Mouse (Mus musculus) large intestine, adult 2 months (tissue): ENCODE data around the gene Rnase13. TPM values are rescaled to one million over a fixed set of nuclear protein-coding genes. Genes with fewer than 3 reads are reported as not detected.
"Not testable (repeated sequence)": the region's sequence is repeated elsewhere in the genome, so short reads cannot be mapped to it uniquely, and the experiment has no call there.

Experiments
- DNase-seq: peaks from one replicate; pipeline ENCODE4 v3.0.0-alpha.2; 2012; ENCODE audit warnings: low read depth, low spot score
- WGBS: fragments of 180-500 bp; shearing (Covaris S2); methylation state at CpG from one replicate; pipeline ENCODE4 v1.1.7; 2018; 5-methylcytosine and 5-hydroxymethylcytosine counted together
- polyA plus RNA-seq: library from polyadenylated mRNA; depleted of rRNA; stranded (reverse); fragments of >200 nt; gene quantifications from 2 replicates; pipeline ENCODE4 v1.2.3, GENCODE M21; 2012; rRNA removed

Gene Rnase13
- not detected in 2 replicates for polyA plus RNA-seq

DNA sequence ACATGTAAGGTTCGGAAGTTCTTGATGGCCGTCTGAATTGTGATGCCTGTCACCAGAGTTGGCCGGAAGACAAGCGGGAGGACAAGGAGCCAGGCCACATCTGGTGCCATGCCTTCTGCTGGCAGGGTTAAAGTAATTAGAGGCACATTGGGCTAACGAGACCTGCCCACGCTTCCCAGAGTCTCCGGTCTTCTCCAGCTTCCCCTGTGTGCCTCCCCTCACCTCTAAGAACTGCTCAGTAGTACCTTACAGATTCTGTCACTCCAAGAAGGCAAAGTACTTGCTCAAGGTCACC lies at the start of gene Rnase13:
Rnase13 (minus strand) TSS at position 203 of the 295 bp plus-strand sequence.
- DNase-seq, result no peak
- WGBS, result 73% methylated on average over 7 of the region's 7 CpGs

DNA sequence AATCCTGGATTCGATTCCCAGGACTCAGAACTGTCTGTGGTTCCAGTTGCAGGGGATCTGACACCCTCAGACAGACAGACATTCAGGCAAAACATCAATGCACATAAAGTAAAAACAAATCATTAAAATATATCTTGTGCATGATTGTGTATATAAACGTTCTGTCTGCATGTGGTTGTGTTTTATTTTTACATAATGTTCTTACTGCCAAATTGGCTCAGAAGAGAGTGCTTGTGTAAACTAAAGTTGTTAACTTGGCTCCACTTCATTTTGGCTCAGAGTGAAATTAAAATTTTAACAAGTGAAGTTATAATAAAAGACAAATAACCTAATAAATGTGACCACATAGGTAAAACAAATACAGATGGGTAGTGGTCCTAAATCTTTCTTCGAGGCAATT lies 44.8 kb upstream of the Rnase13 start:
- WGBS, result 53% methylated on average over 3 of the region's 3 CpGs
- DNase-seq, result no peak

DNA sequence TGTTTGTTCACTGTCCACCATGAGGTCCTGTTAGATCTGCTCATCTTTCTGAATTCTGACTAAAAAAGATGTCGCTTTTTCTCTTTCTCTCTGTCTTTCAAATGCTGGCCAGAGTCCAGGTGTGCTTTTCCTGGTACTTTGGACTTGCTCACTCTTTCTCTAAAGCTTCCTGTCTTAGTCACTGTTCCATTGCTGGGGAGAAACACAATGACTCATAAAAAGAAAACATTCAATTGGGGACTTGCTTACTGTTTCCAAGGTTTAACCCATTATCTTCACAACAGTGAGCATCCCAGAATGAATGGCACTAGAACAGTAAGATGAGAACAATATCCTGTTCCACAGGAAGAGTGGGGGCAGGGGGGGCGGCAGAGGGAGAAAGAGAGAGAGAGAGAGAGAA lies 37.7 kb upstream of the Rnase13 start:
- WGBS, result 58% methylated on average over 2 of the region's 2 CpGs
- DNase-seq, result no peak

DNA sequence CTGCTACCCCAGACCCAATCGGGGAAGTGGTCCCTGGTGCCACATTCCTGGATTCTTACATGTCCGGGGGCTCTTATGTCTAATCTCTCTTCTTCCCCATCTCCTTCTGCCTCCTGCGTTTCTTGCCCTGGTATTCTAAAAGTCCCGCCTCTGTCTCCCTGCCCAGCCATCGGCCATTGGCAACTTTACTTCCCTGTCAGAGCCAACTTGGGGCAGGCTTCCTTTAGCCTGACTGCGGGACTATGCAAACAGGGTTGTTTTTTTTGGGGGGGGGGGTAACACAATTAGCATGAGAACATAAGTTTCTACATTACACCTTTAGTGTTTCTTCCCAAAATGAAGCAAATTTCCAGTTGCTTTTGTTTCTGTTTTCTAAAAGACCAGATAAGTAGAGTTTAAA lies 20.8 kb upstream of the Rnase13 start:
- DNase-seq, result no peak

DNA sequence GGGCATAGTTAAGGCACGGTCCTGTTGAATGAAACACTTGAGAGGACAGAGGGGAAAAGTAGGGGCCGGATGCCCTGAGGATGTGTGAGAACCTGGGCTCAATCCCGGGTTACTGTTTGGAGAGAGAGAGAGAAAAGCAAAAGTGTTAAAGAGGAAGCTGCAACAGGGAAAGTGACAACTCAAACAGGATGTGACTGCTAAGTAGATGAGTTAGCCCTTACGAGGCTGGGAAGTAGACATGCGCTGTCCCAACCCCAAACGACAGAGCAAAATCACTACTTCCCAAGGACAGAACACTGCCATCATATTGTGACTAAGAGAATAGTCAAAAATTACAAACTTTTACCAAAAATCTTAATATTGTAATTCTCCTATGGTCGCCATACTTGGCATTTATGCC lies 19.7 kb upstream of the Rnase13 start:
- no peak for DNase-seq
- 74% methylated on average over 7 of the region's 7 CpGs for WGBS

More for the DNA sequence above, 20.8 kb upstream of the Rnase13 start:
- 47% methylated on average over 6 of the region's 6 CpGs for whole genome bisulfite sequencing

DNA sequence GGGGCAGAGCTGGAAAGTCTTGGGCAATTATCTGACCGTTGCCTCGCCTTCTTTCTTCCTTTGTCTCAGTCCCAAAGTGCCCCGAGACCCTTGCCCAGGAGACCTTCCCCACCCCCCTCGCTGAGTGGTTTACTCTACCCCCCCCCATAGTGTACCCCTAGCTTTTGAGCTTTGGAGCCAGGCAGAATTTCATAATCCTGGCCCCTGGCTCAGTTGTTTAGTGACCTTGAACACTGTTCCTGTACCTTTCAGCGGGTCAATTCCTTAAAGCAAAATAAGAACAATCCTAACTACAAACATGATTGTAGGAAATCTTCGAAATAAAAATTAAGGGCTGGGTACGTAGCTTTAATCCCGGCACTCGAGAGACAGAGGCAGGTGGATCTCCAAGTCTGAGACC lies 19.0 kb upstream of the Rnase13 start:
- WGBS, result 55% methylated on average over 9 of the region's 9 CpGs
- DNase-seq, result no peak

DNA sequence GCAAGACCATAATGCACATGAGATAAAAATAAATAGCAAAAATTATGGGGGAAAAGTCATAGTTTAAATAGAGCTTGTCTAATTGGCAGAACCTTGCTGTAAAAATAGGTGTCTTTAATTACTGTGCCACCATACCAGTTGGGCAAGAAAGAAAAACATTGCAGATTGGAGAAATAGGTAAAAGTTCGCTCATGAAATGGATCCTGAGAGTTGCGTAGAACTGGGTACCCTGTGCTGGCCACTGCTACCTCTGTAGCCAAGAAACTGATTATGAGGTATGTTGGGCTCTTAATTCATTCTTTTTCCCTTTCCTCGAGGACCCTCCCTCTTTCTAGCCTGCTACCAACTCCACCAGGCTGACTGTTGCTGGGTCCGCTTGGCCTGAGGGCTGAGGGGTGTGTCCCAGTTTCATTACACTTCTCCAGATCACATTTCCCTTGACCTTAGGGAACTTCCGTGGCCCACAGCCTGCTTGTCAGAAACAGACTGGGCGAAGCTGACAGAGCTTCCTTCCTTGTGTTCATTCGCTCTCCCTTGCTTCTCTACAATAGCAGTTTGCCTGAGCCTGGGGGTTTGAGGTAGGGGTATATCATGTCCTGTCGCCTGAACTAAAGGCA lies 18.5 kb upstream of the Rnase13 start:
- peak; percentile 45 for DNase-seq
- WGBS, result 28% methylated on average over 8 of the region's 8 CpGs

DNA sequence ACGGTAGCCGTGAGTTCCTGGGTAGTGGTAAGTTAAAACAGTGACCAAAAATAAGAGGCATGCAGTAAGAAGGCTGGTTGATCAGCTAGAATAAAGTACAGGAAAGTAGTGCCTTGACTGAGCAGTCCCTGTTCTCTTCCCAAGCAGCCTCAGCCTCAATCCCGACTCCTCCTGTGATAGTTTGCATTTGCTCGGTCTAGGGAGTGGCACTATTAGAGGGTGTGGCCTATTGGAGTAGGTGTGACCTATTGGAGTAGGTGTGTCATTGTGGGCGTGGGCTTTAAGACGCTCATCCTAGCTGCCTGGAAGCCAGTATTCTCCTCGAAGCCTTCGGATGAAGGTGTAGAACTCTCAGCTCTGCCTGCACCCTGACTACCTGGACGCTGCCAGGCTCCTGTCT lies 16.4 kb upstream of the Rnase13 start:
- WGBS, result 83% methylated on average over 9 of the region's 9 CpGs
- no peak for DNase-seq

DNA sequence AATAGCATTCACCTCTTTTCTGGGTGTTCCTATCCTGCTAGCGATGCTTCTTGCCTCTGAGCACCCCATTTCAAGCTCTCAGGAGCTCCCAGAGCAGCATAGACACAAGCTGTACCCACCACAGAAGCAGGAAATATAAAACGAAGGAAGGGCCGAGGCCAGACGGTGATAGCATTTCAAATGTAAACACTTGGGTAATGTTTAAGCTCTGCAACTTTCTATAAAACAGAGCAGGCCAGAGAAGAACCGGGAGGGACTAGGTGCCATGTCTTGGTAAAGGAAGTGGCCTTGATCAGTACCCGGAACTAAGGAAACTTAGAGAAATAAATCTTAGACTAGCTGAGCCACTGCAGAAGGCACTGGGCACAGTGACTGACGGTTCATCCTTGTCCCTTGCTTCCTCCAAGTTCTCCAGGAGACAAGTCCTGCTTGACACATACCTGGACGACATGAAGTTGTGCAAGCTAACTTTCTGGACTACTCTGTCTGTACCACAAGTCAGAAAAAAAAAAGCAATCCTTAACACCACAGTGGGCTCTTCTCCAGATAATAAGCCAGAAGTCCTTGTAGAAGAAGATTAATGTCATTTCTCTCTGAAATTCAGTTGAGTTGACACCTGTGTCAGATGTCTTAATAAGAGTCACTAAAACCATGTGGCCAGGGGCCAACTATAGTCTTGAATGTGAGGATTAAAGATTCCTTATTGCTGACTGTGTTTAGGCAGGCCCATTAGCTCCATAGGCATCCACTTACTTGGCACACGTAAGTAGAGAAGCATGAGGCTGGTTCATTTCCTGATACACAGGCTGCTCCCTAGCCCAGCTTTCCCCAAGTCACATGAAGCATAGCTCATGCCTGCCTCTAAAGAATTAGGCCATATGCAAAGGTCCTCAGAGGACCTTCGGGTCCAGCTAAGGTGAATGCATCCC lies 9.8 kb upstream of the Rnase13 start:
- no peak for DNase-seq
- WGBS, result 12% methylated on average over 10 of the region's 10 CpGs

DNA sequence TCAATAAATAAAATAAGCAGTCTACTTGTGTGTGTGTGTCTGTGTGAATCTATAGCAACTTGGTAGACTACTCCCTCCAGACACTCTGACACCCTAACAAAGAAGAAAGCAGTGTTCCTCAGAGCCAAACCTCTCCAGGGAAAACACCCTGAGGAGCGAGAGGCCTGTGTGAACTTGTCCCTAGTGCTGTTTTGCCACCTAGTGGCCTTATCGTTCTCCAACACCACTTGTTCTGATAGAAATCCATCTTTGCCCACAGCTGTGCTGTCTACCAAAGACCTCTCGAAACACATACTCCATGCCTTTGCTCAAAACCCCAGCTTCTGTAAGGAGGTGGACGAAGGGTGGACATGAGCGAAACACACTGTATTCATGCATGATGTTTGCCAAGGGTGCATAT lies 8.3 kb upstream of the Rnase13 start:
- WGBS, result 23% methylated on average over 5 of the region's 5 CpGs
- no peak for DNase-seq

DNA sequence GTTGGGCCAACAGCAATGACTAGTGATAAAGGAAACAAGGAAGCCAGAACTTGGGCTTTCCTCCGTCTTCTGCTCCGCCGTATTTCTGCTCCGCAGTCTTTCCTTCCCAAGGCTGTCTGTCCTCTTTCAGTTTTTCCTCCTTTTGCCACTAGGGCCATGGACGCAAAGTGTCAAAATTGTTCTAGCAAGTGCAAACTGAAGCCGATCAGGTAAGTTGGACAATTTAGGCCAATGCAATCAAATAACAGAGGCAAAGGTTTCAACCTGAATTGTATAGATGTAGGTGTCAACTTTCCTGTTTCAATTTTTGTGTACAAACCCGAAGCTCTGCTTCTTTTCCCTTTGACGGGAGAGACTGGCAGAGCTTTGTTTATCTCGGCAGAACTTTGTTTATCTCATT lies 7.4 kb upstream of the Rnase13 start:
- WGBS, result 37% methylated on average over 9 of the region's 9 CpGs
- DNase-seq, result no peak

DNA sequence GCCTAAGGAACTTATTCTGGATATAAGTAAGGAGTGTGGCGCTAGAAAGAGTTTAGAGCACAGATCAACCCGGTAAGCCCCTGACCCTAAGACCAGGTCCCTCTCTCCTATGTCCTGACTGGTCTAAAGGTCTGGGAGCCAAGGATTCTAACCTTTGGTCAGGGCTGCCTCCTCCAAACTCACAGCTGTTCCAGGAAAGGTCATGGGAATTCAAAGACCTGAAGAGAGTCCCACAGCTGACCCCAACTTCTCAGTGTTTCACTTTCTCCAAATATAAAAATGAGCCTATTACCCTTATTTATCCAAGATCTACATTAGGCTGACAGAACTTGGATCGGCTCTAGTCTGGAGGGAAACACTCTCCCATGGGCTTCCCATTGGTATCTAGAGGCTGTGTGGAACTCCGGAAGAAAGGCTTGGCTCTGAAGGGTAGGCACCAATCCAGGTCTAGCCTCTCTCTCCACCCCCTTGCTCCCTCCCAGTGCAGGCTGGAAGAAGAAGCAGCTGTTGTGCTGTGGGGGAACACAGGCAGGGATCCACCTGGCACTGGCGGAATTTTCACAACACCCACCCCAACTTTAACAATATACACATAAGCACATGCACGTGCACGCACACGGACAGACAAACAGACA lies 6.9 kb upstream of the Rnase13 start:
- 47% methylated on average over 8 of the region's 8 CpGs for WGBS
- no peak for DNase-seq

DNA sequence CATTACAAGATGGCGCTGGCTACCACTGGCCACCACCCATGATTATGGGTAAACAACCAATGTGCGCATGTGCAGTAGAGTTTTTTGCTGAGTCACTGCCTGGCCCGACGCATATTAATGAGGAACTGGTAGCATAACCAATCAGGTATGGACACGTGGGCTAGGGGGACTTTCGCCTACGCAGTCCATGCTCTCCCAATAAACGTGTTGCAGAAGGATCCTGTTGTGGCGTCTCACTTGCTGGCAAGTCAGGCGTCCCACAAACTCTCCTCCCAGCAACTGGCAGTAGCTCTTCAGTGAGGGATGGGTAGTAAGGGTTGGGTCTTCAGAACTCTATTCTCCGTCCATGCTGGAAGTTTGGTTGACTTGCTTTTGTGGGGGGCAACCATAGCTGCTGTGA lies 4.4 kb upstream of the Rnase13 start:
- DNase-seq, result not testable (repeated sequence)
- WGBS, result 97% methylated on average over 11 of the region's 11 CpGs

DNA sequence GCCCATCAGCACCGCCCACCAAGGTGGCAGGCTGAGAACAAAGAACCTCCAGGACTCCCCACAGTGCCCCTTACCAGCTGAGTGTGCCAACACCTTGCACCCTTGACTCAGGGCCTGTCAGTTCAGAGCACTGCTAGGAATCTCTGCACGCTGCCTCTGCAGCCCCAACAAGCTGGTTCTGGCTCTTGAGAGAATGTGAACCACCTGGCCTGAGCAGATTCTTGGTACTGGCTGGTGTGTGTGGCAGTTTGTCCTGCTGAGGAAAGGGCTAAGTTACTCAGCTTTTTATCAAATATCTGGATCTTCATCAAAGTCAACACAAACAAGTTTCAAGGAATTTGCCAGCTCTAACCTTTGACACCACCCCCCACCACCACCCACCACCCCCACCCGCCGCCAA lies 919 bp upstream of the Rnase13 start:
- no peak for DNase-seq
- WGBS, result 90% methylated on average over 4 of the region's 4 CpGs

DNA sequence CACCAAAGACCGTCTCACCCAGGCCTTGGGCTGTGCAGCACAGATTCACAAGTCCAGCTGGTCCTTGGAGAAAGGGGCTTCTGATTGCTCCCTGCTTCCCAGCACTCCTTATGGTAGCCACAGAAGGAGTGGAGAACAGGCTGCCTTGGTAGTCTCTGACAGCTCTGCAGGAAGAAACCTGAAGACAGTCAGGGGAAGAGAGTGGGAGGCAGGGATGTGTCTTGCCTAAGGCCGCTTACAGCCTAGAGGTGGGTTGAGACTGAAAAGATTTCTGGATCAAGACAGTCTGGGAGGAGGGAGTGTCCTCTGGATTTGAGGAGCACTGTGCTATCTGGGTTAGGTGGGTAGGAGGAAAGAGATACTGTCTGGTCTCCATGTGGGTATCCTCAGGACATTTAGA lies 337 bp upstream of the Rnase13 start:
- WGBS, result 95% methylated on average over 2 of the region's 2 CpGs
- DNase-seq, result no peak

DNA sequence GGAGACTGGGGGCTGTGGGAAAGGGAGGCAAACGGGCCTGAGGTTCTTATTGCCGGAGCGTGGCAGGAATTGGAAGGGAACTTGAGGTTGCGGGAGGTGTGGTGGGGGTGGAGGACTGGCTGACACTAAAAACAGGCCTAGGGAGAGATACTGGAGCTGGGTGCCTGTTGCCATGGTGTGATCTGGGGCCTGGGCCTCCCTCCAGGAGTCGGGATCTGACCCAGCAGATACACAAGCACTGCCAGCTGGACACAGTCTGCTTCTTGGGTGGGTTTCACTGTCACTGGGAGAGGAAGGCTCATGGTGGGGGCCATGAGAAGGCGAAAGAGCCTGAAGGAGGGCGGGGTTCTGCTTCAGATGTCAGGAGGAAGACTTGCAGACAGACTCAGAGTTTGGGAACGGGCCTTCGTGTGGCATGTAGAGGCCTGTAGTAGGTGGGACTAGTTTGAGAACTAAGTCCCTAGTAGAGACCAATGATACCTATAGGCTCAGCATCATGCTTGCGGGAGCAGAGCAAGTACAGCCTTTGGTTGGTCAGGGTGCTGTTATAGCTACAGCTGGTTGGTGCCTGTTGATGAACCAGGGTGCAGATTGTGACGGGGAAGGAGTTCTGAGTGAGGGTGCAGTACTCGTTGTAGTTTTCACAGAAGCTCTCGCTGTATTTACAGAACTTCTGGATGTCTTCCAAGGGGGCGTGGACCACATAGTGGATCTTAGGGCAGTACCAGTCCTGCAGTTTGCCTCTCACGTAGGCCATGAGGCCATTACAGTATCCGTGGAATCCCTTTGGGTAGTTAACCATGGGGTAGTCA lies 608 bp downstream of the Rnase13 start:
- 47% methylated on average over 16 of the region's 16 CpGs for WGBS

DNA sequence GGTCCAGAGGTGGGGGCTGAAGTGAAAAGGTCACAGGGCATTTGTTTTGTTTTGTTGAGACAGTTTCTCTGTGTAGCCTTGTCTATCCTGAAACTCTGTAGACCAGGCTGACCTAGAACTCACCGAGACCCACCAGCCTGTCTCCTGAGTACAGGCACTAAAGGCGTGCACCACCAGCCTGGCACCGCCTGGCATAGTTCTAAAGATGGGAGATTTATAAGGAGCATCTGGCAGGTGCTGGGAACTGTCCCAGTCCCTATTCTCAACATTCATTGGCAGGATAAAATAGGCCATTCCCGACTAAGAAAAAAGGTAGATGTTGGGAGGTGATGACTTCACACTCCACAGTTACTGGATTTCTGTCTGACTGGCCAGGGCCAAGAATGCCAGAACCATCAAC lies 3.6 kb downstream of the Rnase13 start:
- DNase-seq, result no peak
- 85% methylated on average over 4 of the region's 4 CpGs for WGBS

More for the DNA sequence above, 608 bp downstream of the Rnase13 start:
- DNase-seq, result no peak

DNA sequence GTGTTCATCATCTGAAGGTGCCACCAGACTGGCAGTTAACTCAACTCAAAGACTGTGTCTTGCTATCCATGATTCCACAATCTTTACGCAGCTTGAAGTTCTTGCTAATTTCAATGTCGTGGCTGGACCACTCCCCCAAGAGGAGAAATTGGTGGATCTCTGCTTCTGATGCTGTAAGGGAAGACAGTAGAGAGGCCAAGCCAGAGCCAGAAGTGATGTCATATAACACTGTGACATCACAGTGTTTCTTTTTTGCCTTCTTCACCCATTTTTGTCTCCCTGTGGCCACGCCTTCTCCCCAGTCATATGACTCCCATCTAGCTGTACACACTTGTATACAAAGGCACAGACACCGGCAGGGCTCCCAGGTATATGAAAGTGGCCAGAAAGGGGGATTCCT lies 4.4 kb downstream of the Rnase13 start, which contains the start of gene Tppp2:
Tppp2 (plus strand) TSS at position 301 of the 400 bp plus-strand sequence.
- DNase-seq, result no peak
- 94% methylated on average over 4 of the region's 4 CpGs for WGBS

DNA sequence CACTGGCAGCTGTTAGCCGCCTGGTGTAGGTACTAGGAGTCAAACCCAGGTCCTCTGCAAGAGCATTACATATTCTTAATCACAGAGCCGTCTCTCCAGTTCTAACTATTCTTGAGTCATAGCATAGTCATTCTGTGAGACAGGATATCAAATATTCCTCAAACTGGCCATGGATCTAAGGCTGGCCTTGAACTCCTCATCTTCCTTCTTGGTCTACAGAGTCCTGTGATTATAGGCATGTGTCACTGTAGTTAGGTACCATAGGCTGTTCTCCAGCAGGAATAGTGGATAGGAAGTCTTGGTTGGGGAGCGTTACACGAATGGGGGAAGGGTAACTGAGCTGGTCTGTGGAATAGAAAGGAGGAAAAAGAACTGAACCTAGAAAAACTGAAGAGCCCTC lies 6.0 kb downstream of the Rnase13 start:
- 90% methylated on average over 4 of the region's 4 CpGs for WGBS

DNA sequence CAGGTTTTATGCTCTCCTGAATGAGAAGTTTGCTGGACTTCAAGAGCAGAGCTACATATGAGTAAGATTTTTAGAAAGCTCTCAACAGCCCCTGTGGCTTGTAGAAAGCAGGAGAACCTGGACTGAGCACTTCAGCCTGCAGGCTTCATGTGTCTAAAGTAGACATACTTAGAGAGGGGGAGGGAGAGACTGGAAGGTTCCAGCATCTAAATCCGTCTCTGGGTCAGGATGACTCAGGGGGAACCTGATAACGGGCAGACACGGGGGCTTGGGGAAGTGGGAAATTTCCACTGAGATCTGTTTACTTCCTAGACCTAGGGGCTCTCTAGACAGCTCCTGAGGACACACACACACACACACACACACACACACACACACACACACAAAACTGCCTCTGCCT lies 7.5 kb downstream of the Rnase13 start:
- 20% methylated on average over 3 of the region's 3 CpGs for WGBS
- DNase-seq, result no peak

More for the DNA sequence above, 6.0 kb downstream of the Rnase13 start:
- no peak for DNase-seq
